Mouse (Mus musculus) testis, adult 2 months (tissue): ENCODE results near the gene Rsph10b. TPM values are rescaled to one million over a fixed set of nuclear protein-coding genes. Genes with fewer than 3 reads are reported as not detected.
A peak's percentile ranks its signal among the peaks of the same experiment; 100 is the strongest.
"Not testable (repeated sequence)": the region's sequence is repeated elsewhere in the genome, so short reads cannot be mapped to it uniquely, and the experiment has no call there.

ENCODE experiments used
- H3K27ac ChIP-seq: fragments of 200-500 bp; 2 replicates; pipeline ENCODE4 v1.5.1; 2012; ENCODE audit warnings: low read depth, low read length; ENCODE audit not compliant: control insufficient read depth, insufficient read depth
- H3K27me3 ChIP-seq: fragments of 200-500 bp; 2 replicates; pipeline ENCODE4 v1.6.1; 2012; ENCODE audit warnings: mild to moderate bottlenecking, low read length, moderate library complexity; ENCODE audit not compliant: control insufficient read depth, insufficient read depth
- H3K36me3 ChIP-seq: fragments of 200-500 bp; 2 replicates; pipeline ENCODE4 v1.6.1; 2012; ENCODE audit warnings: mild to moderate bottlenecking, low read length; ENCODE audit not compliant: control insufficient read depth, insufficient read depth
- H3K4me1 ChIP-seq: fragments of 200-500 bp; 2 replicates; pipeline ENCODE4 v1.6.1; 2012; ENCODE audit warnings: low read length; ENCODE audit not compliant: control insufficient read depth, insufficient read depth
- H3K4me3 ChIP-seq: fragments of 200-500 bp; 2 replicates; pipeline ENCODE4 v1.5.1; 2012; ENCODE audit warnings: low read depth, mild to moderate bottlenecking, low read length, moderate library complexity, mixed read lengths; ENCODE audit not compliant: control insufficient read depth
- CTCF ChIP-seq: fragments of 200-500 bp; IDR thresholded peaks from 2 replicates; pipeline ENCODE4 v1.5.1; 2012; ENCODE audit warnings: low read depth, mild to moderate bottlenecking, inconsistent platforms, low read length, moderate library complexity; ENCODE audit not compliant: control insufficient read depth, insufficient read depth, insufficient replicate concordance
- POLR2A ChIP-seq: fragments of 200-500 bp; IDR thresholded peaks from 2 replicates; pipeline ENCODE4 v1.6.1; 2012; ENCODE audit warnings: low read depth, mild to moderate bottlenecking, inconsistent platforms, low read length, moderate library complexity; ENCODE audit not compliant: control insufficient read depth
- polyA plus RNA-seq: library from polyadenylated mRNA; depleted of rRNA; stranded (reverse); fragments of >200 nt; gene quantifications from 2 replicates; pipeline ENCODE4 v1.2.3, GENCODE M21; 2012

The Rsph10b gene
- polyA plus RNA-seq, 1 experiment = 37.5 TPM

DNA sequence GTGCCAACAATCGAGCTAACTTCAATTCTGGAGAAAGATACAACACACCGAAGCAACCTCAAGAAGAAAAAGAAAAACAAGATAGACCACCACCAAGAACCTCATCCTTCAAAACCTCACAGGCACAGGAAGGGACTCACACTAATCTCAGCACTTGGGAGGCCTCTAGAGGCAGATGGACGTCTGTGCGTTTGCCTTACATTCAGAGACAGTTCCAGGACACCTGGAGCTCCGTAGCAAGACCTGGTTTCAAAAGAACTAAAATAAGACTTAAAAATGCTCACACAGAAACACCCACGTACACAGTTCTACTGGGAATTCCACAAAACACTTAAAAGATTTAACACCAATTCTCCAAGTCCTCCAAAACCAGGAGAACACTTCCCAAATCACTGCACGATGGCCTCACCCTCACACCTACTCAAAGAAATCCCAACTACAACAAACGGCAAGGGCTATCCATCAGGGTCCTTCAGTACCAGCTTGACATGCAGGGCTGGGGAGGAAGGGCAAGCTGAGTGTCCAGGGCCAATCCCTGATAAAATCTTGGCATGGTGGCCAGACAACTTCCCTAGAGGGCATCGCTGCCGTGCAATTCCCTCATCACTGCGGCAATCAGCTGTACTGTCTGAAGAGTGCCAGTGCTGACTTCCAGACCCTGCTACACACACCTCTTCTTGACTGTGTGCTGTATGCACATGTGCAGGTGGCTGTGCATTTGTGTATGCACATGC, 62.0 kb downstream of the Rsph10b start:
- Histone ChIP-seq H3K4me1 (no peaks in the 10 kb centered on the region), H3K36me3 (peaks cover 4% of the 10 kb centered on the region)
- no peak for TF ChIP-seq POLR2A
- TF ChIP-seq CTCF = no peak

DNA sequence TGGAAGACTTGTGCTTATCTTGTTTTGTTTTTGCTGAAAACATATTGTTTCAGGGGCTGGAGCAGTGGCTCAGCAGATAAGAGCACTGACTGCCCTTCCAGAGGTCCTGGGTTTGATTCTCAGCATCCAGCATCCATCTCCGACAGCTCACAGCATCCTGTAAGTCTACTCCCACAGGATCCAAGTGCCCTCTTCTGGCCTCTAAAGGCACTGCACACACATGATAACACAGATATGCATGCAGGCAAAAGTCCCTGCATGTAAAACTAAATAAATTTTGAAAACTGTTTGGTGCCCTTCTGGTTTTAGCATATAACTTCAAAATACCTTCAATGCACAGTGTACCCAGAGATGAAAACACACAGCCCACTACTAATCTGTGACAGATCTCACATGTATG, 66.6 kb downstream of the Rsph10b start:
- peaks cover 2% of the 10 kb centered on the region; the same call in 1 of the 2 replicates for H3K36me3 ChIP-seq
- TF ChIP-seq CTCF = no peak
- TF ChIP-seq POLR2A = no peak

More for the DNA sequence above, 62.0 kb downstream of the Rsph10b start:
- no peak overlapping the region for H3K27ac ChIP-seq
- H3K4me3 ChIP-seq = no peak overlapping the region
- no peaks in the 10 kb centered on the region for H3K27me3 ChIP-seq

DNA sequence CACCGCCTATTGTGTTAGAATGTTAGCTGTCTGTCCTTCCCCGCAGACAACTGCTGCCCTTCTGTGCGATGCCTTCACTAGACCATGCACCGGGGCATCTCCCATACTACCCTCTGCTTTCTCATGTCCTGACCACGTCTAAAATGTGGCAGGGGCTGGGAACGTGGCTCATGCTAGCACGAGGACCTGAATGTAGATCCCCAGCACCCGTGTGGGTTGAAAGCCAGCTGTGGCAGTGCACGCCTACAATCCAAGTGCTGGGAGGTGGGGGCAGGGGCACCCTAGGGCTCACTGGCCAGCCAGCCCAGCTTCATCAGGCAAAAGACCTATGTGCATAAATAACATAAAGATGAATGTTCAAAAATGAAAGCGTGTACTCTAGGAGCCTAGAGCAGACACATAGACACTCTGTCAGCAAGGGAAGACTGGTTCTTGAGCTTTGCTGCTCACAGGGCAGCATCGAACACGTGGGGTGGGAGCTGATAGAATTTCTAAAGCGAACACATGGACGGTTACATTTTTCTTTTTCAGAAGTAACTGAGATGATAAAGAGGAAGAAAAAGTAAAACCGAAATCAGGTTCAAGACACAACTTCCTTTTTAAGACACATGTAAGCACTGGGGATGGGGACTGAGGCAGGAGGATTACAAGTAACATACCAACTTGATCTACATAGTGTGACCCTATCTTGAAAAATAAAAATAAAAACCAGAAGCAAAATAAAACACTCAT, 69.8 kb downstream of the Rsph10b start:
- TF ChIP-seq CTCF (no peak), POLR2A (no peak)
- Histone ChIP-seq H3K27me3 (no peaks in the 10 kb centered on the region), H3K36me3 (peaks cover 2% of the 10 kb centered on the region; the same call in 1 of the 2 replicates)

More for the DNA sequence above, 66.6 kb downstream of the Rsph10b start:
- Histone ChIP-seq H3K4me3 (no peak overlapping the region), H3K4me1 (no peaks in the 10 kb centered on the region), H3K27me3 (no peaks in the 10 kb centered on the region), H3K27ac (no peak overlapping the region)

DNA sequence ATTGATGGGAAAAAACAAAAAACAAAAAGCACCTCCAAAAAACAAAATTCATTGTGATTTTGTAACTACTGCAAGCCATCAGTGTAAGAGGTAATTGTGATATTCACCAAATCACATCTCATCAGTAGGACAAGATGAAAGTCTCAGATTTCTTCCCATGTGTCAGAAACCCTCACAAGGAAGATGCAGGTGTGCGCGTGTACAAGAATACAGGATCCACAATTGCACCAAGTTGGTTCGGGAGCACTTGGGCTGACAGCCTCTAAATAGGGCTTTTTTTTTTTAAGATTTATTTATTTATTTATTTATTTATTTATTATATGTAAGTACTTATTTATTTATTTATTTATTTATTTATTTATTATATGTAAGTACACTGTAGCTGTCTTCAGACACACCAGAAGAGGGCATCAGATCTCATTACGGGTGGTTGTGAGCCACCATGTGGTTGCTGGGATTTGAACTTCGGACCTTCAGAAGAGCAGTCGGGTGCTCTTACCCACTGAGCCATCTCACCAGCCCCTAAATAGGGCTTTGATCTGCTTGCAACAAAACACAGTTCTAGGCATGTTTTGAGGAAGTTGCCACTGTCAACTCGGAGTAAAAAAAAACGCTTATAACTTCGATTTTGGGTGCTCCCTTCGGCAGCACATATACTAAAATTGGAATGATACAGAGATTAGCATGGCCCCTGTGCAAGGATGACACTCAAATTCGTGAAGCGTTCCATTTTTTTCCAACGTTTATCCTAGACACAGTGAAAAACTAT, 80.7 kb downstream of the Rsph10b start:
- H3K4me1 ChIP-seq, H3K36me3 ChIP-seq, H3K27ac ChIP-seq, H3K4me3 ChIP-seq, H3K27me3 ChIP-seq: not testable (repeated sequence)

More for the DNA sequence above, 69.8 kb downstream of the Rsph10b start:
- Histone ChIP-seq H3K4me3 (no peak overlapping the region), H3K27ac (no peak overlapping the region), H3K4me1 (no peaks in the 10 kb centered on the region)

DNA sequence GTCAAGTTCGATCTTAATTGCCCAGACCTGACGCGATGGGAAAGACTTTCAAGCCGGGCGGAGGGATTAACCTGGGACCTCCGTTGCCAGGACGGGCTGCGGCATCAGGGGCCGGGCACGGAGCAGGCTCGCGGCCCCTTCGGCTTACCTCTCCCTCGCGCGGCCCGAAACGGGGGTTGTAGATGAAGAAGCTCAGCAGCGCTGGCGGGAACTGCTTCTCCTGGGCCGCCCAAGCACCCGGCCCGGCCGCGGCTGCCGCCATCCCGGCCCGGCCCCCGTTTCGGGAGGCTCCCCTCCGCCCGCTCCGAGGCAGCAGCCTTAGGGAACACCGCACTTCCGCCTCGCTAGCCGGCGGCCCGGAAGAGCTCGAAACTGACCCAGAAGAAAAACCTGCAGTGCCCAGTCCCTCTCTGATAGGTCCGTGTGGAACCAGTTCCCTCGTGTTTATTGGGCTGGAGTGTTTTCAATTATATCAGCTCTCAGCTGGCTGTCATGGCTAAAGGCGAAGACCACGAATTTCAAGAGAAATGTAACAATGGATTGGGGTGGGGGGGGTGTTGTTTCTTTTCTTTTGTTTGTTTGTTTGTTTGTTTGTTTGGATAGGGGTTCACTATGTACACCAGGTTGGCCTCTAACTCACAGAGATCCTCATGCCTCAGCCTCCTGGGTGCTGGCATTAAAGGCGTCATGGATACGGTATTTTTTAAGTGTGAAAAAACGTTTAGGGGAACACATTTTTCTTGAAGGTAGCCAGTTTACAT, 81.9 kb downstream of the Rsph10b start, which contains the start of gene Ccz1:
TSS of gene Ccz1 (minus strand) at position 327 of the 761 bp plus-strand sequence.
- Histone ChIP-seq H3K4me3 (peak within 1 kb of the TSS; percentile 87), H3K27me3 (no peaks in the 10 kb centered on the region), H3K36me3 (peaks cover 2% of the 10 kb centered on the region; the same call in 1 of the 2 replicates), H3K27ac (peak within 1 kb of the TSS; percentile 58), H3K4me1 (peaks cover 3% of the 10 kb centered on the region; the same call in 1 of the 2 replicates)
- peak; percentile 68 for TF ChIP-seq POLR2A
- no peak for TF ChIP-seq CTCF

DNA sequence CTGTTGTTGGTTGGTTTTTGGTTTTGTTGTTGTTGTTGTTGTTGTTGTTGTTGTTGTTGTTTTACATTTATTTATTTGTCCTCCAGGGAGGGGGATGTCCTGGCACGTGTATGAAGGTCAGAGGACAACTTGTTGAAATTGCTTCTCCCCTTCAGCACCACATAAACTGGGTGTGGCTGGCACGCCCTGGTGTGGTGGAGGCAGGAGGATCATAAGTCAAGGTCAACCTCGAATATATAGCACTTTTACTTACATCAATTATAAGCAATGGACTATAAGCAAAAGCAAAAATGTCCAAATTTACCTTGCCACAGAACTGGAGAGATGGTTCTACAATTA, 82.4 kb downstream of the Rsph10b start:
- Histone ChIP-seq H3K36me3 (peaks cover 2% of the 10 kb centered on the region; the same call in 1 of the 2 replicates), H3K4me1 (peaks cover 3% of the 10 kb centered on the region; the same call in 1 of the 2 replicates), H3K27ac (no peak overlapping the region), H3K4me3 (peak overlapping the region; percentile 87), H3K27me3 (no peaks in the 10 kb centered on the region)
- TF ChIP-seq CTCF (no peak), POLR2A (no peak)
